Mouse (Mus musculus): ENCODE data around the gene Abcb11.

- TF ChIP-seq CTCF (IDR thresholded peaks at IDR 0.05; ENCODE audit: control insufficient read depth, insufficient read depth, insufficient replicate concordance, low read depth, low read length) (no peak), POLR2A (IDR thresholded peaks at IDR 0.05; ENCODE audit: control insufficient read depth, low read depth, low read length) (no peak)
Observed at GRCm38 (mm10) chr2:69328509-69329163, 13.8 kb downstream of the Abcb11 start.

Data from testis, adult 2 months (tissue).